Mouse (Mus musculus) testis, adult 2 months (tissue): ENCODE data around the gene Lyz2.

ENCODE experiments used
- CTCF ChIP-seq: fragments of 200-500 bp; IDR thresholded peaks from 2 replicates; pipeline ENCODE4 v1.5.1; 2012; ENCODE audit warnings: low read depth, mild to moderate bottlenecking, inconsistent platforms, low read length, moderate library complexity; ENCODE audit not compliant: control insufficient read depth, insufficient read depth, insufficient replicate concordance
- POLR2A ChIP-seq: fragments of 200-500 bp; IDR thresholded peaks from 2 replicates; pipeline ENCODE4 v1.6.1; 2012; ENCODE audit warnings: low read depth, mild to moderate bottlenecking, inconsistent platforms, low read length, moderate library complexity; ENCODE audit not compliant: control insufficient read depth

DNA sequence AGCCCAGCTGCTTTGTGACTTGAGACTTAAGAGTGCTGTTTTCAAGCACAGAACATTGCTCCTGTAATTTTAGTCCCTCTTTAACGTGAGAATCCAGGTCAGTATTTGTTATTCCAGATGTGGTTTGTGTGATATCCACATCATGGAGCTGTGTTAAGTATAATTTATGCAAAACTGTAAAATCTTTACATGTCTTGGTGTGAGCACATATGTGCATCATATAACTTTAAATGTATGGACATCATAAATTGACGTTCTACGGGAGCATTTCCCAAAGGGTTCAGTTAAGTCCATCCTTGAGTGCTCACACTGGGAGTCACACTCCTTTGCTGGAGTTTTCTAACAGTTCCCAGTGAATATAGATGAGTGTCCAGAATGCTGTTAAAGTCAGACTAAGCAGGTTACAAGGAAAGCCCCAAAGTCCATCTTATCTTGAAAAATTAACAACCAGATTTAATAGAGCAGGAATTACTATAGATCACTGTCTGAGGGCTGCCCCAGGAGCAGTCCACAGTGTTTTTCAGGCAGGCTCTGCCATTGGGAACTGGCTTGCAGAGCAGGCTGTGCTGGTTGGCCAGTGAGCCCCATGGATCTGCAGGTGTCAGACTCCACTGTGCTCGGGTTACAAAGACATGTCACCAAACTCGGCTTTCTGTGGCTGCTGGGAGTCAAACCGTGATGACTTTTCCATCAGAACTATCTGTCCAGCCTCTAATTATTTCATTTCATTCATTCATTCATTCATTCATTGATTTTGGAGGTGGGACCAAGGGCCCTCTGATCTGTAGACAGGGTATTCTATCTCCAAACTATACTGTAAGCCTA, 8.1 kb upstream of the Lyz2 start:
- no peak for TF ChIP-seq POLR2A
- no peak for TF ChIP-seq CTCF
